Mouse (Mus musculus) cortical plate, adult 2 months (tissue): ENCODE data around the gene Nat10. TPM values are rescaled to one million over a fixed set of nuclear protein-coding genes. Genes with fewer than 3 reads are reported as not detected.

Source experiments
- H3K27ac ChIP-seq: fragments of 200-500 bp; 2 replicates; pipeline ENCODE4 v1.5.1; 2012; ENCODE audit warnings: low read length, control low read depth, inconsistent platforms; ENCODE audit not compliant: insufficient read depth
- H3K4me1 ChIP-seq: fragments of 200-500 bp; 2 replicates; pipeline ENCODE4 v1.6.1; 2011; ENCODE audit warnings: low read length; ENCODE audit not compliant: control insufficient read depth, insufficient read depth
- H3K4me3 ChIP-seq: fragments of 200-500 bp; 2 replicates; pipeline ENCODE4 v1.5.1; 2011; ENCODE audit warnings: mild to moderate bottlenecking, low read length, control low read depth; ENCODE audit not compliant: insufficient read depth
- CTCF ChIP-seq: fragments of 200-500 bp; IDR thresholded peaks from 2 replicates; pipeline ENCODE4 v1.5.1; 2011; ENCODE audit warnings: mild to moderate bottlenecking, control low read depth, low read length; ENCODE audit not compliant: insufficient read depth; ENCODE audit errors: extremely low read depth
- POLR2A ChIP-seq: fragments of 200-500 bp; IDR thresholded peaks from 2 replicates; pipeline ENCODE4 v1.6.1; 2011; ENCODE audit warnings: mild to moderate bottlenecking, low read length, control low read depth; ENCODE audit not compliant: insufficient read depth; ENCODE audit errors: extremely low read depth
- polyA plus RNA-seq: library from polyadenylated mRNA; depleted of rRNA; stranded (reverse); fragments of >200 nt; gene quantifications from 2 replicates; pipeline ENCODE4 v1.2.3, GENCODE M21; 2012; rRNA removed

Gene Nat10
- polyA plus RNA-seq, 1 experiment: 45.3 TPM

- Histone ChIP-seq H3K4me3 (no peak overlapping the region), H3K4me1 (peaks cover 8% of the 10 kb centered on the region), H3K27ac (no peak overlapping the region)
- TF ChIP-seq CTCF: no peak
Observed at GRCm38 (mm10) chr2:103673609-103674008, 87.5 kb downstream of the Nat10 start.

GRCm38 (mm10) chr2:103672573-103673119, 88.4 kb downstream of the Nat10 start:
- H3K4me1 ChIP-seq: peaks cover 11% of the 10 kb centered on the region
- TF ChIP-seq CTCF: no peak
- TF ChIP-seq POLR2A: no peak
- no peak overlapping the region for H3K27ac ChIP-seq
- H3K4me3 ChIP-seq: no peak overlapping the region

Other genes with a start within 250 kb of the Nat10 start
- 10.8 and 11.9 TPM in 2 replicates for gene Abtb2, start 195.0 kb downstream of the Nat10 start, polyA plus RNA-seq
- gene Caprin1, start 36.4 kb upstream of the Nat10 start, polyA plus RNA-seq: 143 and 147 TPM in 2 replicates
- gene Lmo2, start 196.7 kb upstream of the Nat10 start, polyA plus RNA-seq: 22.7 and 29.2 TPM in 2 replicates